Mouse (Mus musculus) heart, embryonic 15.5 days (tissue): ENCODE results near the gene Ano9. TPM values are rescaled to one million over a fixed set of nuclear protein-coding genes. Genes with fewer than 3 reads are reported as not detected.

ENCODE experiments used
- ATAC-seq: fragments of 200-750 bp; cut with Nextera tagmentation; replicated peaks from 2 replicates; pipeline ENCODE4 v1.8.0; 2017; ENCODE audit warnings: low read depth, moderate TSS enrichment; ENCODE audit not compliant: insufficient number of reproducible peaks, insufficient read depth, low FRiP score
- H3K27ac ChIP-seq: fragments of 300-500 bp; sonication (generic); 2 replicates; pipeline ENCODE4 v1.5.1; 2015; ENCODE audit warnings: mild to moderate bottlenecking, inconsistent platforms
- H3K27me3 ChIP-seq: fragments of 300-500 bp; sonication (generic); 2 replicates; pipeline ENCODE4 v1.6.1; 2015; ENCODE audit warnings: inconsistent platforms
- H3K36me3 ChIP-seq: fragments of 300-500 bp; sonication (generic); 2 replicates; pipeline ENCODE4 v1.6.1; 2015; ENCODE audit warnings: mild to moderate bottlenecking, inconsistent platforms
- H3K4me1 ChIP-seq: fragments of 300-500 bp; sonication (generic); replicated peaks from 2 replicates; pipeline ENCODE4 v1.6.1; 2015; ENCODE audit warnings: inconsistent platforms
- H3K4me2 ChIP-seq: fragments of 300-500 bp; sonication (generic); 2 replicates; pipeline ENCODE4 v1.6.1; 2015; ENCODE audit warnings: inconsistent platforms, mild to moderate bottlenecking, moderate library complexity
- H3K4me3 ChIP-seq: fragments of 300-500 bp; sonication (generic); 2 replicates; pipeline ENCODE4 v1.5.1; 2015; ENCODE audit warnings: mild to moderate bottlenecking, inconsistent platforms
- H3K9ac ChIP-seq: fragments of 300-500 bp; sonication (generic); 2 replicates; pipeline ENCODE4 v1.6.1; 2015; ENCODE audit warnings: mild to moderate bottlenecking, inconsistent platforms
- H3K9me3 ChIP-seq: fragments of 300-500 bp; sonication (generic); replicated peaks from 2 replicates; pipeline ENCODE4 v1.6.1; 2016; ENCODE audit warnings: inconsistent platforms
- WGBS: fragments of 180-500 bp; shearing (Covaris S2); methylation state at CpG from one replicate; pipeline ENCODE4 v1.1.7; 2015; ENCODE audit warnings: mixed read lengths; 5-methylcytosine and 5-hydroxymethylcytosine counted together
- polyA plus RNA-seq: library from polyadenylated mRNA; unstranded; fragments of >200 nt; fragmentation: Nextera tagmentation; extraction: Ambion mirVana; gene quantifications from 2 replicates; pipeline ENCODE4 v1.2.1, GENCODE M21; 2015

The Ano9 gene
- 0.16 and 0.82 TPM in 2 replicates for polyA plus RNA-seq

DNA sequence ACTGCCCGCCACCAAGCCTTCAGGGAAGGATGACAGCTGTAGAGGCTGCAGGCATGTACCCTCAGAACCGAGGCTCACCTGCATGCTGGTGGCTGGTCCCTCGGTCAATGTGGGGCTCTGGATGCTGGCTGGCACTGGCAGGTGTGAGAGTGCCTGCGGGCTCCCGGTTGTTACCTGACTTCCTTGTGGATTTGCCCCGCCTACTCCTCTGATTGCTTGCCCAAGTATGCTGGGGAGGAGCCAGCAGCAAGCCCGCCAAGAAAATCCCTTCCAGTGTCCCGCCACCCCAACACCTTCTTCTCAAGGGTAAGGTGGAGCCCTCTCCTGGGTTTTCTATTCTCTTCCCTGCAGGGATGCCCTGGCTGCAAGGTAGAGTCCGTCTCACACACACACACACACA is at the start of gene Ano9:
Gene Ano9 (minus strand): TSS at position 171 of the 400 bp plus-strand sequence.
- ATAC-seq, result no peak
- Histone ChIP-seq H3K36me3 (no peaks in the 10 kb centered on the region), H3K4me1 (peaks cover 13% of the 10 kb centered on the region), H3K9me3 (no peaks in the 10 kb centered on the region), H3K4me2 (no peak within 1 kb of the TSS), H3K9ac (no peak within 1 kb of the TSS), H3K27ac (no peak within 1 kb of the TSS), H3K4me3 (no peak within 1 kb of the TSS), H3K27me3 (peaks cover 9% of the 10 kb centered on the region)
- WGBS, result 11% methylated on average over 9 of the region's 9 CpGs

DNA sequence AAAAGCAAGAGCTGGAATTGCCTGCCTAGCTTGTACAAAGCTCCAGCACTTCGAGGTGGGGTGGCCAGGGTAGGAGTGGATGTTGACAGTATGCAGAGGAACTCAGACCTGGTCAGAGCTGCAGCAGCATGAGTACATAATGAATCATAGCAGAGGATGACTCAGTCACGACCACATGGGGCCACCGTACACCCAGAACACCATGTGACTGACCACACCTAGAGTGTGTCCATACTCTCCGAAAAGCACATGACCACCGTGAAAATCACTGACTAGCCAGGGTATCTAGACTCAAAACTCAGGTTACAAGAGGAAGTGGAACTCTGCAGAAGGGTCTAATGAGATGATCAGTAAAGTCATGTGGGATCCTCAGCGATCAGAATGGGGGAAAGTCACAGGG is 47.2 kb upstream of the Ano9 start:
- Histone ChIP-seq H3K9me3 (no peaks in the 10 kb centered on the region), H3K27me3 (no peaks in the 10 kb centered on the region), H3K36me3 (peaks cover 41% of the 10 kb centered on the region), H3K9ac (no peak overlapping the region), H3K4me1 (peaks cover 32% of the 10 kb centered on the region), H3K4me2 (no peak overlapping the region), H3K27ac (no peak overlapping the region), H3K4me3 (no peak overlapping the region)
- 73% methylated on average over 6 of the region's 6 CpGs for WGBS
- ATAC-seq, result no peak

DNA sequence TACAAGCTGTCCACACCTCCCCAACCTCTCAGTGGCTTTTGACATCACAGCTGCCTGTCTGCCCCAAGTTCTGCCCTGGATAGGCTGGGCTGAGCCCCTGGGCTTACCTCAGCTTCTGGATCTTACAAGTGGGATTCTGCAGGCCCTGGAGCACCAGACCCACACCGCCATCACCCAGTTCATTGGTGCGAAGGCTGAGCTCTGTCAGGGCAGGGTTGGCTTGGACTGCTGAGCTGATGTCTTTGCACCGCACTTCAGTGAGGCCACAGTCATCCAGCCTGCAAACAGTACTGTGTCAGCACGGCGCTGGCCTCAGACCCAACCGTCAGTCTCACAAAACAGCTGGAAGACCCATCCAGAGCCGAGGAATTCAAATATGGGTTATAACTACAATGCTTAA is 46.8 kb upstream of the Ano9 start:
- 84% methylated on average over 7 of the region's 7 CpGs for WGBS
- no peak overlapping the region for H3K9ac ChIP-seq
- H3K9me3 ChIP-seq, result no peaks in the 10 kb centered on the region
- H3K36me3 ChIP-seq, result peaks cover 46% of the 10 kb centered on the region
- H3K27ac ChIP-seq, result no peak overlapping the region
- no peak overlapping the region for H3K4me3 ChIP-seq
- H3K4me1 ChIP-seq, result peaks cover 31% of the 10 kb centered on the region
- no peaks in the 10 kb centered on the region for H3K27me3 ChIP-seq
- no peak overlapping the region for H3K4me2 ChIP-seq
- no peak for ATAC-seq

DNA sequence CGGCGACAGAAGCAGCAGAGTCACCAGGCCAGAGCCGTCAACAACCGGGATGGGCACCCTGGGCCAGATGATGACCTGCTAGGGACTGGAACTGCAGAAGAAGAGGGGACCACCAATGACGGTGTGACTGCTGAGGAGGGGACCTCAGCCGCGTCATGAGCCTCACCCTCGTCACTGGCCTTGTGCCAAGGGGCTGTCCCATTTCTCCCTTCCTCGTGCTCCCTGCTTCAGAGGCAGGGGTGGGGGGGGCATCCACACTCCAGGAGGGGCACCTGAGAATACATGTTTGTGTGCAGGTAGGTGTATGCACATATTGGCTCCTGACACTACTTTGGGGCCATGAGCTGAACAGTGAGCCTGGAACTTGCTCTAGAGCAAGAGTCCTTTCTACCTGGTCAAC is 37.8 kb upstream of the Ano9 start:
- Histone ChIP-seq H3K9me3 (no peaks in the 10 kb centered on the region), H3K4me3 (no peak overlapping the region), H3K27me3 (no peaks in the 10 kb centered on the region), H3K4me1 (no peaks in the 10 kb centered on the region), H3K4me2 (no peak overlapping the region), H3K27ac (no peak overlapping the region), H3K9ac (no peak overlapping the region), H3K36me3 (peaks cover 35% of the 10 kb centered on the region)
- 71% methylated on average over 9 of the region's 9 CpGs for WGBS
- no peak for ATAC-seq

DNA sequence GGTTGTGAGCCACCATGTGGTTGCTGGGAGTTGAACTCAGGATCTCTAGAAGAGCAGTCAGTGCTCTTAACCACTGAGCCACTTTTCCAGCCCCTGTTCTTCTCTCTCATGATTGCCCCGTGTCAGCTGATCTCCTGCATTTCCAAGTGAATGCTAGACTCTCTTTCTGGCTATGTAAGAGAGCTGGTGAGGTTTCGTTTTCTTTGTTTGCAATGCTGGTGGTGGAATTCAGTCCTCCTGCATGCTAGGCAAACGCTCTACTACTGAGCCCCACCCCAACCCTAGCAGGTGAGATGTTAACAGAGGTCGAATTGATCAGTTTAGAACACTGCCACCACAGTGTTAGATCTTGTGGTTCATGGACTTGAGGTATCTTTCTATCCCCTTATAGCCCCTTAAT is 31.0 kb upstream of the Ano9 start:
- Histone ChIP-seq H3K4me1 (no peaks in the 10 kb centered on the region), H3K27ac (no peak overlapping the region), H3K27me3 (no peaks in the 10 kb centered on the region), H3K36me3 (peaks cover 11% of the 10 kb centered on the region; the same call in 1 of the 2 replicates), H3K4me3 (no peak overlapping the region), H3K9me3 (no peaks in the 10 kb centered on the region), H3K4me2 (no peak overlapping the region), H3K9ac (no peak overlapping the region)
- 80% methylated on average over 4 of the region's 4 CpGs for WGBS
- no peak for ATAC-seq

DNA sequence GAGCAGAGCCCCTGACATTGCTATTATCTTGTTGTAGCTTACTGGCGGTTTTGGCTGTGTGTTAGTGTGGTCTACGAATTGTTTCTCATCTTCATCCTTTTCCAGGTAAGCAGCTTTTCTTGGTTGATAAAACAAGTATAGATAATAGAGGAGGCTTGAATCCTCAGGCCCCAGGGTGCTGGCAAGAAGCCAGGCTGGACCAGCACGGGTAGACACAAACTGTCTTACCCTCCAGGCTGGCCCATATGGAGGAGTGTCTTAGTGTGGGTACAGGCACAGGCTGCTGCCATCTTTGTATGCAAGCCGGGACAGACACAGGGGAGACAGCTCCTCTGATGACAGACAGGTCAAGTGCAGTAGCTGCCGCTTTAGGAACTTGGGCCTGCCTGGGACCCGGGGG is 29.4 kb upstream of the Ano9 start:
- ATAC-seq, result no peak
- WGBS, result 64% methylated on average over 6 of the region's 6 CpGs
- H3K36me3 ChIP-seq, result peaks cover 5% of the 10 kb centered on the region; the same call in 1 of the 2 replicates

DNA sequence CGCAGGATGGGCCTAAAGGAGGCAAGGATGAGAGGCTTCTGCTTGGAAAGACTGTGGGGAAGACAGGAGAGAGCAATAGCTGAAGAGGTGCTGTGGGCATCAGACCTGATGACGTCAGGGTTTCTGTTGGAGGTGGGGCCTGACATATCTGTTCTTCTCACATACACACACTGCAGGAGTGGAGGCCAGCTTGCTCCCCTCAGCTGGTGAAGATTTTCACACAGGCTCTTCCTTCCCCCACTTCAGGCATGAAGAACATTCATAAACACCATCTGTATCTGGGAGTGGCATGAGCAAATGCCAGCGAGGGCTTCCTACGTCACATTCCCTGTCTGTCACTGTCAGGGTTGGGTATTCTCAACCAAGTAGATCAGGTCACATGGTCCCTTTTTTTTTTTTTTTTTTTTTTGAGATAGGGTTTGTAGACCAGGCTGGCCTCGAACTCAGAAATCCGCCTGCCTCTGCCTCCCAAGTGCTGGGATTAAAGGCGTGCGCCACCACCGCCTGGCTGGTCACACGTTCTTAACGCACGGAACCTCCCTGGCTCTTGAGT is 28.5 kb upstream of the Ano9 start:
- H3K9ac ChIP-seq, result no peak overlapping the region
- H3K27me3 ChIP-seq, result no peaks in the 10 kb centered on the region
- H3K36me3 ChIP-seq, result peaks cover 5% of the 10 kb centered on the region; the same call in 1 of the 2 replicates
- no peaks in the 10 kb centered on the region for H3K9me3 ChIP-seq
- no peak for ATAC-seq
- no peak overlapping the region for H3K4me3 ChIP-seq
- WGBS, result 86% methylated on average over 12 of the region's 12 CpGs
- no peaks in the 10 kb centered on the region for H3K4me1 ChIP-seq
- H3K27ac ChIP-seq, result no peak overlapping the region
- no peak overlapping the region for H3K4me2 ChIP-seq

More for the DNA sequence above, 29.4 kb upstream of the Ano9 start:
- H3K4me1 ChIP-seq, result no peaks in the 10 kb centered on the region
- no peak overlapping the region for H3K4me3 ChIP-seq
- H3K27ac ChIP-seq, result no peak overlapping the region
- no peak overlapping the region for H3K4me2 ChIP-seq
- H3K9me3 ChIP-seq, result no peaks in the 10 kb centered on the region
- no peaks in the 10 kb centered on the region for H3K27me3 ChIP-seq
- no peak overlapping the region for H3K9ac ChIP-seq

DNA sequence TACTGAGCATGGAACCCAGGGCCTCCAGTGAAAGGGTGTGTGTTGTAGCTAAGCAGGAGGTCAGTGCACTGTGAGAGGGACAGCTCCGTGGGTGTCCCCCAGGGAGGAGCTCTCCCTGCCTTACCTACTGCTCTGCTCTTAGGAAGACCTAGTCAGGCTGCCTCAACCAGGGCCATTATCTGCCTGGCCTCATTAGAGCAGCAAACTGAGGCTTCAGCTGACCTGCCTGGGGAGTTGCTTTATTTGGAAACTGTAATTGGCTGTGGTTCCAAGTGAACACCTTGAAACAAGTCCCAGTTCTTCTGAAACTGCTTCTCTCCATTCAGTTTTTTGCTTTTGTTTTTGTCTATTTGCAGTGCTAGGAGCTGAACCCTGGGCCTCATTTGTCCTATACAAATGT is 27.8 kb upstream of the Ano9 start:
- Histone ChIP-seq H3K36me3 (peaks cover 5% of the 10 kb centered on the region; the same call in 1 of the 2 replicates), H3K9ac (no peak overlapping the region), H3K4me3 (no peak overlapping the region), H3K27ac (no peak overlapping the region), H3K27me3 (no peaks in the 10 kb centered on the region), H3K4me2 (no peak overlapping the region), H3K4me1 (no peaks in the 10 kb centered on the region), H3K9me3 (no peaks in the 10 kb centered on the region)
- WGBS, result 54% methylated on average over 1 of the region's 1 CpGs
- ATAC-seq, result no peak

DNA sequence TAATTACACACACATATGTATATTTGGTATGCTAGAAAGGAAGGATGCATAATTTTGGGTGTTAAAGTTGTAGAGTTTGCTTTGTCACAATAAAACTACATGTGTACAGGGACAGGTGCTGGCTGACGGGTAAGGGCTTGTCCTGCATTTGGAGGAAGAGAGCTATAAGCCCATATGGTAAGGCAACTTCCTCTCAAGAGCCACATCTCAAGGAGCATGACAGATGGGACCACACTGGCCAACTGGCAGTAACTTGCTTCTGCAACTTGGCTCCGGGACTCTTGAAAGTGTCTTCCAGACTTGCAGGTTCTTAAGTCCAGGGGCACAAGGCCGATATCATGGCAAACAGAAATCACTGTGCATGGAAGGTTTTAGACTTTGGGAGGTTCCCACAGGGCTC is 27.0 kb upstream of the Ano9 start:
- WGBS, result 88% methylated on average over 3 of the region's 3 CpGs
- Histone ChIP-seq H3K27ac (no peak overlapping the region), H3K9ac (no peak overlapping the region), H3K4me1 (no peaks in the 10 kb centered on the region), H3K36me3 (peaks cover 5% of the 10 kb centered on the region; the same call in 1 of the 2 replicates), H3K27me3 (no peaks in the 10 kb centered on the region), H3K4me2 (no peak overlapping the region), H3K4me3 (no peak overlapping the region), H3K9me3 (no peaks in the 10 kb centered on the region)
- no peak for ATAC-seq

DNA sequence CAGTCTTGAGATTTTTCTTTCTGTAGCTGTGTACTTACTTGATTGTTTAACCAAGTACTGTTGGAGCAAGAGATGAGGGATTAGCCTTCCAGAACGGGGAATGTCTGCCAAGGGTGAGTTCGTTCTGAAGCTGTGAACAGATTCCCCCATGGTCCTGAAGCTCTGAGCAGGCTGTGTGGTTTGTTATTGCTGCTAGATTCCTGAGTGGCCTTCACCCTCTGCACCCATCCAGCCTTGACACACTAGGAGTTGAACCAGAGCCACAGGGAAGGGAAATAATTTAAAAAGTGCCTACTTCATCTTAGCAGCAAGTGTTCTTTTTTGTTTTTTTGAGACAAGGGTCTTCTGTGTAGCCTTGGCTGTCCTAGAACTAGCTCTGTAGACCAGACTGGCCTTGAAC is 26.3 kb upstream of the Ano9 start:
- Histone ChIP-seq H3K27ac (no peak overlapping the region), H3K9me3 (no peaks in the 10 kb centered on the region), H3K9ac (no peak overlapping the region), H3K36me3 (peaks cover 5% of the 10 kb centered on the region; the same call in 1 of the 2 replicates), H3K4me2 (no peak overlapping the region), H3K27me3 (no peaks in the 10 kb centered on the region), H3K4me1 (no peaks in the 10 kb centered on the region), H3K4me3 (no peak overlapping the region)
- WGBS, result 71% methylated on average over 2 of the region's 2 CpGs
- ATAC-seq, result no peak

DNA sequence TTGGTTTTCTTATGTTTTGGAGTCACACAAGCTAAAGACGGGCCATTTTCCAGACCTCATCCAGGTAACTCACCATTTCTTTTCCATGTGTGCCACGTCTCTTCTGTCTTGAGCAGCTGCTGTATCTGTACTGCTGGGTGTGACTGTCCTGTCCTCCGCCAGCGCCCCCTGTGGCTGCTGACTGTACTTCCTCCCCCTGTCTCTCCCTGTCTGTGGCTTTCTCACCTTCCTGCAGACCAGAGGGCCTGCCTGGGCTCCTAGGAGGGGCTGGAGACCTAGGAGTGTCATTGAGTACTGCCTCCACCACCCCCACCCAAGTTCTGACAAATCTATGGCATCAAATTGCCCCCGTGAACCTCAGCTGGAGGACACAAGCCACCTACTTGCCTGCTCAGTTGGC is 25.5 kb upstream of the Ano9 start:
- 56% methylated on average over 5 of the region's 5 CpGs for WGBS
- no peak for ATAC-seq
- Histone ChIP-seq H3K27me3 (no peaks in the 10 kb centered on the region), H3K4me1 (no peaks in the 10 kb centered on the region), H3K4me3 (no peak overlapping the region), H3K9ac (no peak overlapping the region), H3K9me3 (no peaks in the 10 kb centered on the region), H3K36me3 (peaks cover 9% of the 10 kb centered on the region; the same call in 1 of the 2 replicates), H3K27ac (no peak overlapping the region), H3K4me2 (no peak overlapping the region)

DNA sequence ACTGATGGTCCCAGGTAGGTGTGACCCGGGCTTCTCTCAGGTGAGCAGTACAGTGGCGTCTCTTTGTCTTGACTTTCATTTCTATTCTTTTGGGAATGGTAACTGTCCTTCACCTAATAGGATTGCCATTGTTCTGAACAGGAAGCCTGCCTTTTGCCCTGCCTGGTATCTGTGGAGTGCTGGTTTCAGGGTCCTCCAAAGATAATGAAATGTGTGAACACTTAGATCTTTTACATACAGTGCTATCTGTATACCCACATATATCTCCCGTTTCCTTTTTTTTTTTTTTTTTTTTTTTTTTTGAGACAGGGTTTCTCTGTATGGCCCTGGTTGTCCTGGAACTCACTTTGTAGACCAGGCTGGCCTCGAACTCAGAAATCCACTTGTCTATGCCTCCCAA is 23.7 kb upstream of the Ano9 start:
- H3K36me3 ChIP-seq, result peaks cover 22% of the 10 kb centered on the region
- no peak overlapping the region for H3K9ac ChIP-seq
- H3K9me3 ChIP-seq, result no peaks in the 10 kb centered on the region
- H3K4me2 ChIP-seq, result no peak overlapping the region
- H3K27me3 ChIP-seq, result no peaks in the 10 kb centered on the region
- H3K4me3 ChIP-seq, result no peak overlapping the region
- WGBS, result 81% methylated on average over 4 of the region's 4 CpGs
- H3K4me1 ChIP-seq, result no peaks in the 10 kb centered on the region
- no peak overlapping the region for H3K27ac ChIP-seq
- no peak for ATAC-seq
